Mouse (Mus musculus): ENCODE results near the gene Fam185a. TPM values are rescaled to one million over a fixed set of nuclear protein-coding genes. Genes with fewer than 3 reads are reported as not detected.

The Fam185a gene
- polyA plus RNA-seq, 1 experiment from 2014 or later = 4.1 TPM

DNA sequence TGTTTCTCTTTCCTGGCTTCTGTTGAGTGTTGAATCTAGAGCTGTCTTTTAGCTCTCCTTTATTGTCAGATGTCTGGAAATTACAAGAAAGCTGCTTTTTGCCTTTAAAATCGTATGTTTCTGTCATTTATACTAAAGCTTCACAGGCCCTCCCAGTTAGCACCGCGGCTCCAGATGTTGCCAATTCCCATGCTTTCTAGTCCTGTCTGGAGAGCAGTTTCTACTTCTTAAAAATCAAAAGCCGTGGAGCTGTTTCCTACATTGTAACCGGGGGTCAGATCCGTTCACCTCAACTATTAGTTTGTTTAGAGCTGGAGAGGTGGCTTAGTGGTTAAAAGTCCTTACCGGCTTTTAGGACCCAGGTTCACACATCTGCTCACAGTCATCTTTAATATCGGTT is 58.5 kb downstream of the Fam185a start:
- ATAC-seq (ENCODE audit: low read depth) (no peak), DNase-seq (no peak)
- Histone ChIP-seq H3K4me3 (replicated peaks) (no peak overlapping the region), H3K27ac (no peak overlapping the region), H3K36me3 (peaks cover 14% of the 10 kb centered on the region), H3K4me1 (replicated peaks) (no peaks in the 10 kb centered on the region), H3K9me3 (replicated peaks) (no peaks in the 10 kb centered on the region), H3K9ac (no peak overlapping the region), H3K4me2 (no peak overlapping the region), H3K27me3 (no peaks in the 10 kb centered on the region)
- WGBS (ENCODE audit: insufficient replicate concordance) = 81% methylated on average over 8 of the region's 8 CpGs

DNA sequence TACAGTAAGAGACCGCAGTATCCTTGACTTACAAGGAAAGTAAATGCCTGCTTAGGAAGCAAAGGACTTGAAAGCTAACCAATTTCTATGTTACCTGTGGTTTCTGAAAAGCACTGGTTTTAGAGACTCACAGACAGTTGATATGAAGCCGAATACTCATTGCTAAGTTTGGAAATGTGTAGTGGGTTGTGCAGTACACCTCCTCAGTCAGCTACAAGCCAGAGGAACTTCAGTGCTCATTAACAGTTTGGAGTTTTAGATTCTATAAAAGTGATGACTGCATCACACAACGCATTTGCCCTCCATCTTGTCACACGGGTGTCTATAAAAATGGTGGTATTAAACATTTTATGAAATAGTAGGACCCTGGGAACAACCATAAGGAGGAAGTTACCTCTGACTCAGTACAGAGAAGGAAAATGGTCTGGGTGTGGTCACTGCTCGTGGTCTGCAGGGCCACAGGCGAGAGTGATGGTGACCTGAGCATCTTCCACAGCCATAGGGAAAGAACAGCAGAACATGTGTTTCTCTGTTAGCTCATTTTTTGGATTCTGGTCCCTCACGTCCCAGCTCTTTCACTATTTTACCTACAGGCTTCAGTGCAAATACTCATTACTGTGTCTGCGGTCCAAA is 60.6 kb downstream of the Fam185a start:
- DNase-seq (no peak), ATAC-seq (ENCODE audit: low read depth) (no peak)
- Histone ChIP-seq H3K9ac (no peak overlapping the region), H3K4me2 (no peak overlapping the region), H3K36me3 (peaks cover 7% of the 10 kb centered on the region; the same call in 1 of the 2 replicates), H3K4me3 (replicated peaks) (no peak overlapping the region), H3K27me3 (no peaks in the 10 kb centered on the region), H3K27ac (no peak overlapping the region), H3K4me1 (replicated peaks) (no peaks in the 10 kb centered on the region), H3K9me3 (replicated peaks) (no peaks in the 10 kb centered on the region)
- 63% methylated on average over 8 of the region's 8 CpGs for WGBS (ENCODE audit: insufficient replicate concordance)

DNA sequence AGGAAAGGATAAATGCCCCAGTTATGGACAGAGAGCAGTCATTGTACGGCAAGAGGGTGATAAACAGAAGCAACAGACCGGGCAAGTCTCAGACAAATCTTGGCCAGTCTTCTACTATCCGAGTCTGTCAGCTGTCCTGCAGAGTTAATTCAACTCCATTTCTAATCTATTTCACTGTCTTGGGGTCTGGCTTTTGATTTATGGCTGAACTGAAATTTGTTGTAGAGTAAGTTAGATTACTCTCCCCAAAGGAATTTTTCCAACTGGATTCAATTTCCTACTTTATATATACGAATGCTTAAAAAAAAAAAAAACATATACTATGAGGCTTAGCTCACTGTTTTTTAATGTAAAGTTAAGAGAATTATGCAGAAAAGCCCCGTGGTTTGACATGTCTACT is 62.0 kb downstream of the Fam185a start:
- Histone ChIP-seq H3K27me3 (no peaks in the 10 kb centered on the region), H3K4me3 (replicated peaks) (no peak overlapping the region), H3K36me3 (no peaks in the 10 kb centered on the region), H3K27ac (no peak overlapping the region), H3K4me1 (replicated peaks) (no peaks in the 10 kb centered on the region), H3K9ac (no peak overlapping the region), H3K4me2 (no peak overlapping the region), H3K9me3 (replicated peaks) (no peaks in the 10 kb centered on the region)
- ATAC-seq (ENCODE audit: low read depth) (no peak), DNase-seq (no peak)
- 68% methylated on average over 5 of the region's 5 CpGs for WGBS (ENCODE audit: insufficient replicate concordance)

DNA sequence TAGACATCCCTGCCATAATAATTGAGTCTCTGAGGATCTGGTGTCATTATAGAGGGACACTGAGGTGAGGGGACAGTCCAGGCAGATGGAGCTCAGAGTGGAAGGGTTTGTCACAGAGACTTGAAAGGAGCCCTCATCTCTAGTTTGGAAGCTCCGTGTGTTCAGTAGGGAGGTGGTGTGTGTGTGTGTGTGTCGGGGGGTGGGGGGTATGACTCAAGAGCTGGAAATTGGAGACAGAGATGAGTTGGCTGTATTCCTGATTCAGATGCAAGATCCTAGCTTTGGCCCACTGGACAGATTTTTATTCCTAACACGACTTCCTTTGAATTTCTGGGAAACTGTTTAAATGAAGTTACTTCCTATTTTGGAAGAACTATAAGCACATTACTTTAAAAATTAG is 62.5 kb downstream of the Fam185a start:
- Histone ChIP-seq H3K27me3 (no peaks in the 10 kb centered on the region), H3K4me2 (no peak overlapping the region), H3K9me3 (replicated peaks) (no peaks in the 10 kb centered on the region), H3K4me3 (replicated peaks) (no peak overlapping the region), H3K36me3 (no peaks in the 10 kb centered on the region), H3K27ac (no peak overlapping the region), H3K4me1 (replicated peaks) (no peaks in the 10 kb centered on the region), H3K9ac (no peak overlapping the region)
- DNase-seq = no peak
- WGBS (ENCODE audit: insufficient replicate concordance) = 67% methylated on average over 3 of the region's 3 CpGs
- ATAC-seq (ENCODE audit: low read depth) = no peak

DNA sequence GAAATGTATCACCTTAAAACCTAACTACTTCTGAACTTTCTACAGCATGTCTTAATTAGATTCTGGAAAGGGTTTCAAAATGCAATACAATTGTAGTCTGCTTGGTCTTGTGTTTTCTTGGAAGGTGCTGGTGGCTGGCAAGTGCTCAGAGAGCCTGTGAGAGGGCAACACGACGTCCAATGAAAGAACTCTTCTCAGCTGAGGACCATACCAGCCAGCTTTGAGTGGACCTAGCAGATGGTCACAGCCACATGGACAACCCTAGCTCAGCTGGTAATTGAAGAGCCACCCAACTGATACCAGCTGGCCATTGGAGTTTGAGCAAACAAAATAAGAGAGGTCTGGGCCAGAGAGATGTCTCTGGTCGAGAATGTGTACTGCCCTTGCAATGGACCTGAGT is 63.0 kb downstream of the Fam185a start:
- Histone ChIP-seq H3K36me3 (no peaks in the 10 kb centered on the region), H3K4me2 (no peak overlapping the region), H3K9ac (no peak overlapping the region), H3K9me3 (replicated peaks) (no peaks in the 10 kb centered on the region), H3K27ac (no peak overlapping the region), H3K4me3 (replicated peaks) (no peak overlapping the region), H3K27me3 (no peaks in the 10 kb centered on the region), H3K4me1 (replicated peaks) (no peaks in the 10 kb centered on the region)
- ATAC-seq (ENCODE audit: low read depth) (no peak), DNase-seq (no peak)
- WGBS (ENCODE audit: insufficient replicate concordance) = 62% methylated on average over 3 of the region's 3 CpGs

GRCm38 (mm10) chr5:21488506-21488905 is 63.7 kb downstream of the Fam185a start:
- WGBS (ENCODE audit: insufficient replicate concordance) = 84% methylated on average over 5 of the region's 5 CpGs
- no peak overlapping the region for H3K4me2 ChIP-seq
- H3K27ac ChIP-seq = no peak overlapping the region
- no peaks in the 10 kb centered on the region for H3K27me3 ChIP-seq
- no peak overlapping the region for H3K4me3 ChIP-seq (replicated peaks)
- DNase-seq (no peak), ATAC-seq (ENCODE audit: low read depth) (no peak)
- H3K36me3 ChIP-seq = no peaks in the 10 kb centered on the region
- no peaks in the 10 kb centered on the region for H3K4me1 ChIP-seq (replicated peaks)
- H3K9ac ChIP-seq = no peak overlapping the region
- no peaks in the 10 kb centered on the region for H3K9me3 ChIP-seq (replicated peaks)

- no peaks in the 10 kb centered on the region for H3K27me3 ChIP-seq
- H3K4me2 ChIP-seq = no peak overlapping the region
- no peak overlapping the region for H3K27ac ChIP-seq
- ATAC-seq (ENCODE audit: low read depth) (no peak), DNase-seq (no peak)
- no peaks in the 10 kb centered on the region for H3K9me3 ChIP-seq (replicated peaks)
- no peaks in the 10 kb centered on the region for H3K36me3 ChIP-seq
- H3K9ac ChIP-seq = no peak overlapping the region
- WGBS (ENCODE audit: insufficient replicate concordance) = 82% methylated on average over 4 of the region's 4 CpGs
- H3K4me1 ChIP-seq (replicated peaks) = no peaks in the 10 kb centered on the region
- no peak overlapping the region for H3K4me3 ChIP-seq (replicated peaks)
Observed at GRCm38 (mm10) chr5:21489135-21489534, 64.4 kb downstream of the Fam185a start.

DNA sequence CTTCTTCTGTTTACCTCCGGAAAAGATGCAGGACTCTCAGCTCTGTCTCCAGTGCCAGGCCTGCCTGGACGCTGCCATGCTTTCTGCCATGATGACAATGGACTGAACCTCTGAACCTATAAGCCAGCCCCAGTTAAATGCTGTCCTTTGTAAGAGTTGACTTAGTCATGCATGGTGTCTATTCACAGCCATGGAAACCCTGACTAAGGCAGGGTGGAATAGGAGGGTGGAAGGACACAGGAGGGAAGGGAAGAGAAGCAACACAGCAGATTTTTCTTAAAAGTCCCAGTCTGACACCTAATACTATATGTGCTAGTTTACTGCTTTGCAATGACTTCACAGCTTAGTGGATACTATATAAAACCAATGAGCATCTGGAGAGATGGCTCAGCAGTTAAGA is 66.7 kb downstream of the Fam185a start:
- H3K4me3 ChIP-seq (replicated peaks) = no peak overlapping the region
- 66% methylated on average over 2 of the region's 2 CpGs for WGBS (ENCODE audit: insufficient replicate concordance)
- H3K27me3 ChIP-seq = no peaks in the 10 kb centered on the region
- H3K27ac ChIP-seq = no peak overlapping the region
- no peaks in the 10 kb centered on the region for H3K36me3 ChIP-seq
- no peaks in the 10 kb centered on the region for H3K9me3 ChIP-seq (replicated peaks)
- DNase-seq (no peak), ATAC-seq (ENCODE audit: low read depth) (no peak)
- H3K4me2 ChIP-seq = no peak overlapping the region
- H3K9ac ChIP-seq = no peak overlapping the region
- H3K4me1 ChIP-seq (replicated peaks) = no peaks in the 10 kb centered on the region

GRCm38 (mm10) chr5:21492213-21492612 is 67.5 kb downstream of the Fam185a start:
- WGBS (ENCODE audit: insufficient replicate concordance) = 55% methylated on average over 3 of the region's 3 CpGs
- no peaks in the 10 kb centered on the region for H3K9me3 ChIP-seq (replicated peaks)
- ATAC-seq (ENCODE audit: low read depth) (no peak), DNase-seq (no peak)
- H3K4me2 ChIP-seq = no peak overlapping the region
- H3K36me3 ChIP-seq = no peaks in the 10 kb centered on the region
- no peak overlapping the region for H3K27ac ChIP-seq
- H3K4me1 ChIP-seq (replicated peaks) = no peaks in the 10 kb centered on the region
- no peaks in the 10 kb centered on the region for H3K27me3 ChIP-seq
- H3K9ac ChIP-seq = no peak overlapping the region
- H3K4me3 ChIP-seq (replicated peaks) = no peak overlapping the region

DNA sequence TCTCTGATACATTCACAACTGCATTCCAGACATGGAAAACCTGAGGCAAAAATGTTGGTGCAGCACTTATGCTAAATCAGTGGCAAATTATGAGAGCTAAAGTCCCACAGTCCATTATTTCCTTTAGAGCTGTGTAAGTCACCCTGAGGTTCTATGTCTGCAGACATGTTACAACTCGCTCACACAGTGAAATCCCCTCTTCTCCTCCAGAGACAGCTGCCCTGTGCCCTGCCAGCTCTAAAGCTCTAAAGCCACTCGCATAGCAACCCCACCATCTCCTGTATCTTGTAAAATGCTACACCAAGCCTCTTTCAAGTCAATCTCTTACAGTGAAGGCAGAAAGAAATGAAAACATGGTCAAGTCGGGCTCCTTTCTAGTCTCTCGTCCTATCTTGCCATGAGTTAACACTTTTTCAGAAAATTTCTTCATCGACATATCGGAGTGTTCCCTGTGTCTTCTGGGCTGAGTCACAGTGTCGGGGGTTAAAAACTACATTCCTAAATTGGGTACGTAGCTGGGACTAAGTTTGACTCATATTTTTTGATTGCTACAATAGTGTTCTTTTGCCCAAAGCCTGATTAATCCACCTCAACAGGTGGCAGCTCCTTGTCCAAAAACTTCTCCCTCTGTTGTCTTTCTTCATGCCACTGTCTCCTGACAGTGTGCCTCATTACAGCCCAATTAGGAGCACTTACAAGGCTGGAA is 68.7 kb downstream of the Fam185a start:
- Histone ChIP-seq H3K9me3 (replicated peaks) (no peaks in the 10 kb centered on the region), H3K27me3 (no peaks in the 10 kb centered on the region), H3K4me1 (replicated peaks) (no peaks in the 10 kb centered on the region), H3K36me3 (no peaks in the 10 kb centered on the region), H3K9ac (no peak overlapping the region), H3K4me3 (replicated peaks) (no peak overlapping the region), H3K4me2 (no peak overlapping the region), H3K27ac (no peak overlapping the region)
- WGBS (ENCODE audit: insufficient replicate concordance) = 59% methylated on average over 8 of the region's 8 CpGs
- DNase-seq (no peak), ATAC-seq (ENCODE audit: low read depth) (no peak)

DNA sequence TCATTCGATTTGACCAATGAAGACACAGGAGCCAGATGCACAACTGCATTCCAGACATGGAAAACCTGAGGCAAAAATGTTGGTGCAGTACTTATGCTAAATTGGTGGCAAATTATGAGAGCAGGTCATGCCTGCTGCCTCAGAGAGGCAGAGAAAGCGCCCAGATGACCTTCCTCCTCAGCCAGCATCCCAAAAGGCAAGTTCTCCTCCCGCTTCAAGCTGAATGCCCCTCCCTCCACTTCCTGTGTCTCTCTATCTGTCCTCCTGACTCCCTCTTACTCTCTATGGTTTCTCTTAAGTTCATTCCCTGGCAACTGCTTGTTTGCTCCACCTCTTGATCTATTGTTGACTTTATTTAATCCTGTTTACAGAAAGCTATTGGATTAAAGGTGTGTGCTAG is 70.0 kb downstream of the Fam185a start:
- Histone ChIP-seq H3K4me3 (replicated peaks) (no peak overlapping the region), H3K9me3 (replicated peaks) (no peaks in the 10 kb centered on the region)

DNA sequence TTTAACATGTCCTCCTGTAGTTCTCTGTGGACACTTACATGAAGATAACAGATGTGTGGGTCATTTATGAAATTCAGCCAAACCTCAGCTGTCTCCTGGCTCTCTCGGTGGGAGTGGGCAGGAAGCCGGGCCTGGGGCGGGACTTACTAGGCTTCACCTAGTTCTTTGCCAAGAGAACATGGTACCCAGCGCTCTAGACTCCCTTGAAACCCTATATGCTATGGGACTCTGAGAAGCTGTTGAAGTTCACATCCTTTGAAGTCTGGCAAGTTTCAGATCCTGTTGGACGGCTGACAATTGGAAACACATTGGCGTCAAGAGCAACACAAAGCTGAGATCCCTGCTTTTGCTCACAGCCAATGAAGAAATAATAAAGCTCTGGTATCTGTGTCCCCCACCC is 71.6 kb downstream of the Fam185a start:
- Histone ChIP-seq H3K9me3 (replicated peaks) (no peaks in the 10 kb centered on the region), H3K27ac (no peak overlapping the region), H3K27me3 (no peaks in the 10 kb centered on the region), H3K4me1 (replicated peaks) (no peaks in the 10 kb centered on the region), H3K4me2 (no peak overlapping the region), H3K4me3 (replicated peaks) (no peak overlapping the region), H3K36me3 (no peaks in the 10 kb centered on the region), H3K9ac (no peak overlapping the region)
- ATAC-seq (ENCODE audit: low read depth) (no peak), DNase-seq (no peak)
- WGBS (ENCODE audit: insufficient replicate concordance) = 61% methylated on average over 6 of the region's 6 CpGs

More for the DNA sequence above, 70.0 kb downstream of the Fam185a start:
- no peak overlapping the region for H3K9ac ChIP-seq
- no peaks in the 10 kb centered on the region for H3K4me1 ChIP-seq (replicated peaks)
- no peak overlapping the region for H3K4me2 ChIP-seq
- no peaks in the 10 kb centered on the region for H3K36me3 ChIP-seq
- ATAC-seq (ENCODE audit: low read depth) (no peak), DNase-seq (no peak)
- 31% methylated on average over 3 of the region's 3 CpGs for WGBS (ENCODE audit: insufficient replicate concordance)
- no peak overlapping the region for H3K27ac ChIP-seq
- H3K27me3 ChIP-seq = no peaks in the 10 kb centered on the region
